Mouse (Mus musculus): ENCODE results near the gene Gm10974. TPM values are rescaled to one million over a fixed set of nuclear protein-coding genes. Genes with fewer than 3 reads are reported as not detected.

Gene Gm10974
- not detected in 2 replicates for polyA plus RNA-seq (2012; rRNA removed)

DNA sequence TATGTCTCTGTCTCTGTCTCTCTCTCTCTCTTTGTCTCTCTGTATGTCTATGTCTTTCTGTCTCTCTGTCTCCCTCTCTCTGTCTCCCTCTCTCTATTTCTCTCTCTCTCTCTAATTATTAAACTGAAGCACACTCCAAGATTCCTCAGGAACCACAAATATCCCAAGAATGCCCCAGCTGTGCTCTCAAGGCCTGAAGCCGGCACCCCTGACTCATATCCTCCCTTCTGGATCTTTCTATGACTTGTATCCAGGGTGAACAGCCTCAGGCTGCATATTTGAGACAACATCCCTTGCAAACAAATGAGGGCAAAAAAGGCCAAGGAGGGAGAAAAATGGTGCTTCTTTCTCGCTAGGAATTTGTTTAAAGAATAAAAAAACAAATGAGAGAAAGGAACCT, at the start of gene Gm10974:
TSS of gene Gm10974 (plus strand) at position 2 of the 400 bp plus-strand sequence.
- H3K4me1 ChIP-seq (ENCODE audit: control insufficient read depth, insufficient read depth, low read length), result peaks cover 9% of the 10 kb centered on the region
- 36% methylated on average over 2 of the region's 2 CpGs for WGBS
- no peak for DNase-seq
- TF ChIP-seq CTCF (IDR thresholded peaks at IDR 0.05; ENCODE audit: insufficient read depth, low read length), result no peak
- TF ChIP-seq POLR2A (IDR thresholded peaks at IDR 0.05; ENCODE audit: borderline replicate concordance, extremely low read depth, low read depth, low read length), result no peak
- H3K4me3 ChIP-seq (replicated peaks; ENCODE audit: extremely low read depth, low read depth, low read length), result no peak within 1 kb of the TSS

GRCm38 (mm10) chr7:66318147-66318546, 47.6 kb upstream of the Gm10974 start:
- no peak for TF ChIP-seq CTCF (IDR thresholded peaks at IDR 0.05; ENCODE audit: insufficient read depth, low read length)
- TF ChIP-seq POLR2A (IDR thresholded peaks at IDR 0.05; ENCODE audit: borderline replicate concordance, extremely low read depth, low read depth, low read length), result no peak
- WGBS, result 57% methylated on average over 6 of the region's 6 CpGs
- no peak for DNase-seq
- Histone ChIP-seq H3K4me3 (replicated peaks; ENCODE audit: extremely low read depth, low read depth, low read length) (no peak overlapping the region), H3K4me1 (ENCODE audit: control insufficient read depth, insufficient read depth, low read length) (no peaks in the 10 kb centered on the region)

DNA sequence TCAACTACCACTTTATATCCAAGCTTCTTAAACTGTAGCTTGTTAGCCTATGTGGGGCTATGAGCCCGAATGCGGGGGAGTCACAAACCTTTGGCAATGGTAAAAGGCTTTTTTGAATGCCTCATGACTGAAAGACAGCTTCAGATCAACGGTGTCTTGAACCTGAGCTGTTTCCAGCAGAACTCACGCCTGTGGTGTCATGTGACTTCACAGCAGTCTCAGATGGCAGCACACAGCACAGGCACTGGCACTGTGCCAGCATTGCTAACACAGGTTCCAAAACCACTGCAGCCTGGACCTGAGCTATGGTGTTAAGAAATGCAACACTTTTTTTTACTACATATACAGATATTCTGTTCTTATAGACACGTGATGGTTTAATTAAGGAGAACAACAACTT, 44.7 kb upstream of the Gm10974 start:
- 53% methylated on average over 5 of the region's 5 CpGs for WGBS
- Histone ChIP-seq H3K4me1 (ENCODE audit: control insufficient read depth, insufficient read depth, low read length) (no peaks in the 10 kb centered on the region; the same call in 1 of the 2 replicates), H3K4me3 (replicated peaks; ENCODE audit: extremely low read depth, low read depth, low read length) (no peak overlapping the region)
- no peak for DNase-seq
- no peak for TF ChIP-seq POLR2A (IDR thresholded peaks at IDR 0.05; ENCODE audit: borderline replicate concordance, extremely low read depth, low read depth, low read length)
- no peak for TF ChIP-seq CTCF (IDR thresholded peaks at IDR 0.05; ENCODE audit: insufficient read depth, low read length)

GRCm38 (mm10) chr7:66323252-66324015, 42.3 kb upstream of the Gm10974 start:
- DNase-seq, result no peak
- 57% methylated on average over 9 of the region's 9 CpGs for WGBS

DNA sequence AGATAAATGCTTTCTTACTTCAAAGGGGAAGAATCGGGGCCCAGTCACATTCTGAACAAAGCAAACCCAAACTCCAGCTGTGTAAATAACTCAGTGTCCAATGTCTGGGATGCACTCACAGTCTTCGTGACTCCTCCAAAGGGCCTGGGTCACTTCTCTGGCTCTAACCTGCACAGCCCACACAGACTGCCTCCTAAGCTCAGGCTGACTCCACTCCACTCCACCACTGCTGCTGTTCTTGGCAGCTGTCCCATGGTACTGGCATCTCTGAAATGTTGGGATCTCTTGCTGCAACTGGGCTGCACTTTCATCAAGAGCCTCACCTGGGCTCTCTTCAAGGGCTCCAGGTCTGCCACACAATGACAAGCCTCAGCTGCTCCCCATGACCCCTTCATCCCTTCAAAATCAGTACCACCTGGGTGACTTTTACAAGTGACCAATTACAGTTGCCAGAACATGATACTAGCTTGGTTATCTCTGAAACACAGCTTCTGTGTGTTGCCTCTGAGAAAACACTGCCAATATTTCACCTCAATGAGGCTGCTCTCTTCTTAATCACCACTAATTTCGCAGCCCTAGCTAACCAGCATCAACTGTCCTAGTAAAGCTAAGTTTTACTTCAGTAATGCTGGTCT, 40.2 kb upstream of the Gm10974 start:
- no peak overlapping the region for H3K4me3 ChIP-seq (replicated peaks; ENCODE audit: extremely low read depth, low read depth, low read length)
- WGBS, result 62% methylated on average over 3 of the region's 3 CpGs
- DNase-seq, result no peak
- no peaks in the 10 kb centered on the region; the same call in 1 of the 2 replicates for H3K4me1 ChIP-seq (ENCODE audit: control insufficient read depth, insufficient read depth, low read length)
- TF ChIP-seq CTCF (IDR thresholded peaks at IDR 0.05; ENCODE audit: insufficient read depth, low read length) (no peak), POLR2A (IDR thresholded peaks at IDR 0.05; ENCODE audit: borderline replicate concordance, extremely low read depth, low read depth, low read length) (no peak)

More at GRCm38 (mm10) chr7:66323252-66324015, 42.3 kb upstream of the Gm10974 start:
- Histone ChIP-seq H3K4me3 (replicated peaks; ENCODE audit: extremely low read depth, low read depth, low read length) (no peak overlapping the region), H3K4me1 (ENCODE audit: control insufficient read depth, insufficient read depth, low read length) (no peaks in the 10 kb centered on the region; the same call in 1 of the 2 replicates)
- TF ChIP-seq POLR2A (IDR thresholded peaks at IDR 0.05; ENCODE audit: borderline replicate concordance, extremely low read depth, low read depth, low read length) (no peak), CTCF (IDR thresholded peaks at IDR 0.05; ENCODE audit: insufficient read depth, low read length) (no peak)

DNA sequence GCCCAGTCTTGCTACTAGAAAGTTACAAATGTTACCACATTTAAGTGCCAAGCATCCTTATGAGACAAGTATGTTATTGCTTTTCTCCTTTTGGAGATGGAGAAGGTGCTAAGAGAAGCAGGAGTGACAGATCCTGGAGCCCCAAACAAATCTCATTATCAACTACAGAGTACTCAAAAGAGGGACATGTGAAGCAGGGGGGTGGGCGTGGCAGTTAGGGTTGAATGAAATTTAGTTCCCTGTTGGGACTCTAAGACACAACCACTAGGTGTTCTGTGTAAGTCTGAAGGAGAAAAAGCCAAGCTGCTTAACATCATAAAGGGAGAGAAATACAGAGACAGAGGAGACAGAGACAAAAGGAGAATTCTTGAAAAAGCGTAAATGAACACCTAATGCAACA, 38.2 kb upstream of the Gm10974 start:
- 93% methylated on average over 2 of the region's 2 CpGs for WGBS
- no peak for DNase-seq
- Histone ChIP-seq H3K4me3 (replicated peaks; ENCODE audit: extremely low read depth, low read depth, low read length) (no peak overlapping the region), H3K4me1 (ENCODE audit: control insufficient read depth, insufficient read depth, low read length) (no peaks in the 10 kb centered on the region; the same call in 1 of the 2 replicates)
- no peak for TF ChIP-seq POLR2A (IDR thresholded peaks at IDR 0.05; ENCODE audit: borderline replicate concordance, extremely low read depth, low read depth, low read length)
- no peak for TF ChIP-seq CTCF (IDR thresholded peaks at IDR 0.05; ENCODE audit: insufficient read depth, low read length)

- Histone ChIP-seq H3K4me3 (replicated peaks; ENCODE audit: extremely low read depth, low read depth, low read length) (no peak overlapping the region), H3K4me1 (ENCODE audit: control insufficient read depth, insufficient read depth, low read length) (no peaks in the 10 kb centered on the region)
- DNase-seq, result no peak
- TF ChIP-seq CTCF (IDR thresholded peaks at IDR 0.05; ENCODE audit: insufficient read depth, low read length), result no peak
- TF ChIP-seq POLR2A (IDR thresholded peaks at IDR 0.05; ENCODE audit: borderline replicate concordance, extremely low read depth, low read depth, low read length), result no peak
- 62% methylated on average over 9 of the region's 9 CpGs for WGBS
Observed at GRCm38 (mm10) chr7:66330610-66331009, 35.1 kb upstream of the Gm10974 start.

- H3K4me1 ChIP-seq (ENCODE audit: control insufficient read depth, insufficient read depth, low read length), result no peaks in the 10 kb centered on the region
- DNase-seq, result no peak
- TF ChIP-seq POLR2A (IDR thresholded peaks at IDR 0.05; ENCODE audit: borderline replicate concordance, extremely low read depth, low read depth, low read length), result no peak
- TF ChIP-seq CTCF (IDR thresholded peaks at IDR 0.05; ENCODE audit: insufficient read depth, low read length), result no peak
- H3K4me3 ChIP-seq (replicated peaks; ENCODE audit: extremely low read depth, low read depth, low read length), result no peak overlapping the region
- WGBS, result 73% methylated on average over 8 of the region's 8 CpGs
Observed at GRCm38 (mm10) chr7:66332340-66332739, 33.4 kb upstream of the Gm10974 start.

- no peak for DNase-seq
- TF ChIP-seq POLR2A (IDR thresholded peaks at IDR 0.05; ENCODE audit: borderline replicate concordance, extremely low read depth, low read depth, low read length) (no peak), CTCF (IDR thresholded peaks at IDR 0.05; ENCODE audit: insufficient read depth, low read length) (no peak)
- 91% methylated on average over 4 of the region's 4 CpGs for WGBS
- Histone ChIP-seq H3K4me1 (ENCODE audit: control insufficient read depth, insufficient read depth, low read length) (peaks cover under 1% of the 10 kb centered on the region; the same call in 1 of the 2 replicates), H3K4me3 (replicated peaks; ENCODE audit: extremely low read depth, low read depth, low read length) (no peak overlapping the region)
Observed at GRCm38 (mm10) chr7:66333906-66334500, 31.7 kb upstream of the Gm10974 start.

Data from lung, adult 2 months (tissue).